Mouse (Mus musculus) CH12.LX (cell line): Measurements from ENCODE around the gene Isyna1. TPM values are rescaled to one million over a fixed set of nuclear protein-coding genes. Genes with fewer than 3 reads are reported as not detected.

Experiments
- DNase-seq: peaks from one replicate; pipeline ENCODE4 v3.0.0-alpha.2; 2013; ENCODE audit errors: extremely low read depth
- H3K27ac ChIP-seq: 2 replicates; pipeline ENCODE4 v1.5.1; 2012; ENCODE audit warnings: low read depth, mild to moderate bottlenecking, control low read depth, moderate library complexity; ENCODE audit not compliant: insufficient read depth
- H3K27me3 ChIP-seq: replicated peaks from 2 replicates; pipeline ENCODE3; 2012; ENCODE audit warnings: inconsistent platforms
- H3K36me3 ChIP-seq, 2 experiments: replicated peaks in 1 of 2; 2 replicates each; pipeline versions ENCODE3 to v1.6.1; 2012; ENCODE audit warnings: inconsistent platforms in 1 of 2, low read length in 1 of 2, mild to moderate bottlenecking in 1 of 2, mixed read lengths in 1 of 2, moderate library complexity in 1 of 2; ENCODE audit not compliant: control insufficient read depth in 1 of 2, insufficient read depth in 1 of 2
- H3K4me1 ChIP-seq, 2 experiments: 2 replicates each; pipeline ENCODE4 v1.6.1; 2012; ENCODE audit warnings: inconsistent platforms in 1 of 2, moderate library complexity in 1 of 2; ENCODE audit not compliant: insufficient read depth in 2 of 2, control insufficient read depth in 1 of 2
- H3K4me2 ChIP-seq: 2 replicates; pipeline ENCODE4 v1.6.1; 2012; ENCODE audit warnings: low read depth, mild to moderate bottlenecking, control low read depth; ENCODE audit not compliant: poor library complexity, insufficient read depth, severe bottlenecking
- H3K4me3 ChIP-seq, 3 experiments: fragments of 150-350 bp in 1 of 3; sonication (generic) in 1 of 3; replicated peaks in 1 of 3; 2 replicates each; pipeline versions ENCODE3 to v1.5.1; 2011 to 2012; ENCODE audit warnings: low read depth in 2 of 3, low read length in 2 of 3, mild to moderate bottlenecking in 2 of 3, moderate library complexity in 2 of 3, control low read depth in 1 of 3, improper control_type of control experiment in 1 of 3, inconsistent platforms in 1 of 3, mixed read lengths in 1 of 3; ENCODE audit not compliant: poor library complexity in 1 of 3
- H3K79me2 ChIP-seq: replicated peaks from 2 replicates; pipeline ENCODE4 v1.6.1; 2012; ENCODE audit warnings: mild to moderate bottlenecking, moderate library complexity; ENCODE audit not compliant: control insufficient read depth, poor library complexity, insufficient read depth, severe bottlenecking; ENCODE audit errors: extremely low read depth
- H3K9ac ChIP-seq: 2 replicates; pipeline ENCODE4 v1.6.1; 2012; ENCODE audit warnings: low read depth, mild to moderate bottlenecking, control low read depth, moderate library complexity; ENCODE audit not compliant: insufficient read depth
- H3K9me3 ChIP-seq: replicated peaks from 2 replicates; pipeline ENCODE3; 2012; ENCODE audit warnings: low read length, inconsistent platforms, mixed read lengths
- CTCF ChIP-seq, 2 experiments: IDR thresholded peaks in 1 of 2; conservative IDR thresholded peaks in 1 of 2; 2 replicates each; pipeline ENCODE4 v1.5.1; 2011 to 2012; ENCODE audit warnings: low read depth in 2 of 2, low read length in 2 of 2, improper control_type of control experiment in 1 of 2, inconsistent platforms in 1 of 2, mild to moderate bottlenecking in 1 of 2, moderate library complexity in 1 of 2
- EP300 ChIP-seq: IDR thresholded peaks from 2 replicates; pipeline ENCODE4 v1.6.1; 2011; ENCODE audit warnings: low read length, improper control_type of control experiment
- HCFC1 ChIP-seq: IDR thresholded peaks from 2 replicates; pipeline ENCODE4 v1.6.1; 2012; ENCODE audit warnings: low read depth, mild to moderate bottlenecking, inconsistent platforms, low read length, improper control_type of control experiment
- JUND ChIP-seq: conservative IDR thresholded peaks from 2 replicates; pipeline ENCODE4 v1.6.1; 2011; ENCODE audit warnings: low read depth, low read length, improper control_type of control experiment
- MAFK ChIP-seq: IDR thresholded peaks from 2 replicates; pipeline ENCODE4 v1.6.1; 2011; ENCODE audit warnings: low read length, improper control_type of control experiment; ENCODE audit not compliant: insufficient replicate concordance
- MEF2A ChIP-seq: IDR thresholded peaks from 2 replicates; pipeline ENCODE4 v1.6.1; 2014; ENCODE audit warnings: low read depth, mild to moderate bottlenecking, inconsistent platforms, low read length, improper control_type of control experiment, borderline replicate concordance
- MYC ChIP-seq: IDR thresholded peaks from 2 replicates; pipeline ENCODE4 v1.6.1; 2011; ENCODE audit warnings: low read depth, mild to moderate bottlenecking, improper control_type of control experiment, low read length
- NRF1 ChIP-seq: IDR thresholded peaks from 2 replicates; pipeline ENCODE4 v1.6.1; 2014; ENCODE audit warnings: low read depth, mild to moderate bottlenecking, inconsistent platforms, low read length, improper control_type of control experiment, moderate library complexity
- PAX5 ChIP-seq: IDR thresholded peaks from 2 replicates; pipeline ENCODE4 v1.6.1; 2012; ENCODE audit warnings: low read length, inconsistent platforms, mixed read lengths
- POLR2AphosphoS2 ChIP-seq: IDR thresholded peaks from 2 replicates; pipeline ENCODE4 v1.6.1; 2011; ENCODE audit warnings: low read depth, low read length, improper control_type of control experiment
- RAD21 ChIP-seq: IDR thresholded peaks from 2 replicates; pipeline ENCODE4 v1.6.1; 2011; ENCODE audit warnings: low read depth, mild to moderate bottlenecking, low read length, improper control_type of control experiment, moderate library complexity
- RCOR1 ChIP-seq: conservative IDR thresholded peaks from 2 replicates; pipeline ENCODE4 v1.6.1; 2012; ENCODE audit warnings: low read depth, mild to moderate bottlenecking, inconsistent platforms, low read length, improper control_type of control experiment
- SIN3A ChIP-seq: IDR thresholded peaks from 2 replicates; pipeline ENCODE4 v1.6.1; 2012; ENCODE audit warnings: low read length, improper control_type of control experiment, inconsistent platforms
- SMC3 ChIP-seq: IDR thresholded peaks from 2 replicates; pipeline ENCODE4 v1.6.1; 2011; ENCODE audit warnings: low read depth, low read length, improper control_type of control experiment
- UBTF ChIP-seq: IDR thresholded peaks from 2 replicates; pipeline ENCODE4 v1.6.1; 2012; ENCODE audit warnings: low read depth, mild to moderate bottlenecking, inconsistent platforms, low read length, improper control_type of control experiment, moderate library complexity
- USF1 ChIP-seq: IDR thresholded peaks from 2 replicates; pipeline ENCODE4 v1.6.1; 2014; ENCODE audit warnings: low read depth, mild to moderate bottlenecking, inconsistent platforms, low read length, improper control_type of control experiment
- dilution Hi-C: fragments of 300-500 bp; cut with MboI; formaldehyde crosslinking; loops from 2 replicates; pipeline ENCODE4 v1.14.3; 2020; ENCODE audit warnings: low sequenced_read_pairs; ENCODE audit not compliant: extremely low pct_unique_long_range_greater_than_20kb, extremely low pct_ligation_motif_present
- in situ Hi-C: fragments of 300-500 bp; cut with MboI; formaldehyde crosslinking; loops from 3 replicates; pipeline ENCODE4 v1.14.3; 2019; ENCODE audit warnings: low sequenced_read_pairs, low pct_ligation_motif_present, low pct_unique_long_range_greater_than_20kb, mixed read lengths
- polyA plus RNA-seq: library from polyadenylated mRNA; unstranded; fragments of >175 nt; gene quantifications from 2 replicates; pipeline ENCODE4 v1.2.1, GENCODE M21; 2012; ENCODE audit warnings: low read depth; ENCODE audit not compliant: insufficient read length
- total RNA-seq, 2 experiments: library from RNA; depleted of rRNA; stranded (reverse); fragments of 300-350 nt in 1 of 2; fragments of >200 nt in 1 of 2; gene quantifications; 2 replicates each; pipeline ENCODE4 v1.2.3; 2012 to 2014

Isyna1 gene
- total and polyA plus RNA-seq, 3 experiments, result 99.9 to 163 (median 141) TPM

DNA sequence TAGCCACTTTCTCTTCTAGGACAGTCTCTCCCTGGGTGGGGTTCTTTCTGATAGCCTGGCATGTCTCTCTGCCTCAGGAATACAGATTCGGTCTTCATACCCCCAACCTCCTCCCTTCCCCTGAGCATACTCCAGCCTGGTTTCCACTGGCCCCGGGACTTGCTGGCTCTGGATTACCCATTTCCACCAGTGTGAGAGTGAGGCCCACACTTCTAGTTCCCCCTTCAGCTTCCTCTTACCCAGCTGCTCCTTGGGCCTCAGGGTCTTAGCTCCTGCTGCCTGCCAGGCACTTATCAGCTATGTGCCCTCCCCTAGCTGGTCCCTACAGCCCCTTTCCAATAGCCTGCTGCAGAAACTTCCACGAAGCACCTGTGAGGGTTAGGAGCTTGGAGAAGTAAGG lies 21.7 kb downstream of the Isyna1 start, which contains the start of gene Lrrc25:
Lrrc25 (plus strand) TSS at position 262 of the 400 bp plus-strand sequence.
- no peak within 1 kb of the TSS for H3K27ac ChIP-seq
- H3K79me2 ChIP-seq, result no peaks in the 10 kb centered on the region
- H3K9me3 ChIP-seq, result no peaks in the 10 kb centered on the region
- peaks cover 0 to 6% of the 10 kb centered on the region in 2 experiments for H3K36me3 ChIP-seq
- in situ Hi-C loops (no loop called here), dilution Hi-C loops (no loop called here)
- DNase-seq, result peak; percentile 27
- H3K9ac ChIP-seq, result no peak within 1 kb of the TSS
- H3K27me3 ChIP-seq, result no peaks in the 10 kb centered on the region
- TF ChIP-seq POLR2AphosphoS2, result no peak
- no peak for TF ChIP-seq MAFK
- TF ChIP-seq MYC, result no peak
- TF ChIP-seq HCFC1, result no peak
- no peak for TF ChIP-seq USF1
- no peak for TF ChIP-seq UBTF
- no peak for TF ChIP-seq RCOR1
- TF ChIP-seq SMC3, result no peak
- no peak for TF ChIP-seq CTCF (conservative IDR thresholded peaks at IDR 0.05 in 1 of 2, IDR thresholded peaks at IDR 0.05 in 1 of 2; ENCODE audit: low read depth in 2 of 2, low read length in 2 of 2)
- no peak for TF ChIP-seq PAX5
- TF ChIP-seq NRF1, result no peak
- H3K4me3 ChIP-seq, result no peak within 1 kb of the TSS
- no peak within 1 kb of the TSS for H3K4me2 ChIP-seq
- peaks cover 29 to 73% of the 10 kb centered on the region in 2 experiments for H3K4me1 ChIP-seq

DNA sequence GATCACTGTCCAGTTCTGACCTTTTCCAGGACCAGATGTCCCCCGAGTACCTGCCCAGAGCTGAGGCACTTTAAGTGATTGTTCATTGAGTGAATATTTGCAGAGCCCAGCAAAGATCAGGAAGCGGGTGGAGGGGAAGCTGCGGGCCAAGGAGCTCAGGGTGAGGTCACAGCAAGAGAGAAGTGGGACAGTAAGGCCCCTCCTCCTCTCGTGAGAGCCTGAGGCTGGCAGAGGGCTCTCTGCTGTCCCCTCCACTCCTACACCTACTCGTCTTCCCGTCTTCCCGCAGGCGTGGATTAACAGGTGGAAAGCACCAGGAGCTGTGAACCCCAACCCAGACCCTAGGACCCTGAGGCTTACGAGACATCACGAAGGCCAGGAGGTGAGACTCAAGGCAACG lies 22.5 kb downstream of the Isyna1 start:
- no peaks in the 10 kb centered on the region for H3K9me3 ChIP-seq
- dilution Hi-C loops, result no loop called here
- peak; percentile 45 for DNase-seq
- no peak overlapping the region for H3K4me3 ChIP-seq
- in situ Hi-C loops, result no loop called here
- no peaks in the 10 kb centered on the region for H3K79me2 ChIP-seq
- no peak for TF ChIP-seq MAFK
- TF ChIP-seq MEF2A, result no peak
- TF ChIP-seq MYC, result no peak
- no peak for TF ChIP-seq JUND
- no peak for TF ChIP-seq EP300
- H3K36me3 ChIP-seq, result peaks cover 0 to 6% of the 10 kb centered on the region in 2 experiments
- no peak overlapping the region for H3K4me2 ChIP-seq
- no peak overlapping the region for H3K27ac ChIP-seq
- H3K27me3 ChIP-seq, result no peaks in the 10 kb centered on the region
- peaks cover 29 to 72% of the 10 kb centered on the region in 2 experiments for H3K4me1 ChIP-seq
- no peak overlapping the region for H3K9ac ChIP-seq

DNA sequence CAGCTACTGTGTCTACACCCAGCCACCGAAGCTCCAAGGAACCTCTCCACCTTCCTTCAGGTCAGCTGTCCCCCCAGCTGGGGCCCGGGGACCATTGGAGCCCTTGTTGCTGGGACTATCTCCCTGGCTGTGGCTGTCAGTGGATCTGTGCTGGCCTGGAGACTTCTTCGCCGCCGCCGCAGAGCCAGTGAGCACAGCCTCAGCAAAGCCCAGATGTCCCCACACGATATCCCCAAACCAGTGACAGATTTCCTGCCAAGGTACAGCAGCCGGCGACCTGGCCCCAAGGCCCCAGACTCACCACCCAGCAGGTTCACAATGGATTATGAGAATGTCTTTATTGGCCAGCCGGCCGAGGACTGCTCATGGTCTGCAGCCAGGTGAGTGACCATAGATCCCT lies 23.8 kb downstream of the Isyna1 start:
- H3K27ac ChIP-seq, result peak overlapping the region; percentile 82
- DNase-seq, result no peak
- peak overlapping the region in 2 of 3 experiments; percentile 34 to 35 for H3K4me3 ChIP-seq
- dilution Hi-C loops, result no loop called here
- peak overlapping the region; percentile 18; the same call in 1 of the 2 replicates for H3K9ac ChIP-seq
- H3K4me1 ChIP-seq, result peaks cover 29 to 67% of the 10 kb centered on the region in 2 experiments
- in situ Hi-C loops, result no loop called here
- H3K79me2 ChIP-seq, result no peaks in the 10 kb centered on the region
- H3K4me2 ChIP-seq, result peak overlapping the region; percentile 33
- H3K27me3 ChIP-seq, result no peaks in the 10 kb centered on the region
- H3K36me3 ChIP-seq, result peaks cover 0 to 6% of the 10 kb centered on the region in 2 experiments
- no peaks in the 10 kb centered on the region for H3K9me3 ChIP-seq
- 0 out of 2 replicates have a peak, but pooled peaks have one; percentile 5 for TF ChIP-seq SIN3A
- no peak for TF ChIP-seq RAD21
